Mouse (Mus musculus) splenic B cell, adult 2 months (primary cell): ENCODE results near the gene Cdc42bpg.
"Not testable (repeated sequence)": the region's sequence is repeated elsewhere in the genome, so short reads cannot be mapped to it uniquely, and the experiment has no call there.

Experiments used
- DNase-seq: peaks from one replicate; pipeline ENCODE4 v3.0.0-alpha.2; 2011; ENCODE audit warnings: low read depth, low spot score
- H3K27me3 ChIP-seq: 2 replicates; pipeline ENCODE4 v1.6.1; 2012; ENCODE audit warnings: mild to moderate bottlenecking, low read length, moderate library complexity, mixed read lengths; ENCODE audit not compliant: control insufficient read depth, poor library complexity, insufficient read depth, severe bottlenecking
- H3K36me3 ChIP-seq: 2 replicates; pipeline ENCODE4 v1.6.1; 2012; ENCODE audit warnings: mild to moderate bottlenecking, low read length, moderate library complexity, mixed read lengths; ENCODE audit not compliant: control insufficient read depth, poor library complexity, insufficient read depth, severe bottlenecking

Gene Cdc42bpg

DNA sequence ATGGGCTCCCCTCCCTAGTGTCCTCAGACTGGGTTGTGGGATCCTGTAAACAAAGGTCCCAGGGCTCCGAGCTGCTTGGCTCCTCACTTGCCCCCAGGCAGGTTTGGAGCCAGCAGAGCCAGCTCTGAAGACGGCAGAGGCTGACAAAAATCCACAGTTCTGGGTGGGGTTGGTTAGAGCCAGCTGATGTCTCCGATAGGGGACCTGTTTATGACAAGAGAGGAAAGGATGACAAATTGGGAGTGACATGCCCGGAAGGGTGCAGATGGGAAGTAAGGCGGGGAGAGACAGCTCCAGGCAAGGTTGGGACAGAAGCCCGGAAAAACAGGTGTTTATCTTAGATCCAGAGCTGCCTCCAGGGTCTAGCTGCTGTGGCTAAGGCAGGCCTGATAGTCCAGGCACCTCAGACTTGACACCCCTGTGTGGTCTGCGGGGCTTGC lies 5.8 kb upstream of the Cdc42bpg start:
- Histone ChIP-seq H3K36me3 (peaks cover 8% of the 10 kb centered on the region), H3K27me3 (no peaks in the 10 kb centered on the region)
- DNase-seq, result no peak

DNA sequence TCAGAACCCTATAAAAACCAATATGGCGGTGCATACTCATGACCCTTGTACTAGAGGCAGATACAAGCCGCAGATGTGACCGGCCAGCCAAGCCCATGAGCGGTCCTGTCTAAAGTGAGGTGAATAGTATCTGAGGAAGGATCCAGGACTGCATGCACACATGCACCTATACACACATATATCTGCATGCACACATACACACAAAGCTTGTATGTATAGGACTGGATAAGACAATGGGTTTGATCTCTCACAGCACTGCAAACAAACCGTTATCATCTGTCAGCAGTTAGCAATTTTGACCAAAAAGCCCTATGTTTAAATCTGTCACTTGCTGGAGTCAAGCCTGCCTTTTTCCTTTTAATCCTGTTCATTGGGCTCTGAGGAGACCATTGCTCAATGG lies 4.1 kb upstream of the Cdc42bpg start:
- DNase-seq, result no peak
- no peaks in the 10 kb centered on the region for H3K27me3 ChIP-seq
- H3K36me3 ChIP-seq, result peaks cover 6% of the 10 kb centered on the region

DNA sequence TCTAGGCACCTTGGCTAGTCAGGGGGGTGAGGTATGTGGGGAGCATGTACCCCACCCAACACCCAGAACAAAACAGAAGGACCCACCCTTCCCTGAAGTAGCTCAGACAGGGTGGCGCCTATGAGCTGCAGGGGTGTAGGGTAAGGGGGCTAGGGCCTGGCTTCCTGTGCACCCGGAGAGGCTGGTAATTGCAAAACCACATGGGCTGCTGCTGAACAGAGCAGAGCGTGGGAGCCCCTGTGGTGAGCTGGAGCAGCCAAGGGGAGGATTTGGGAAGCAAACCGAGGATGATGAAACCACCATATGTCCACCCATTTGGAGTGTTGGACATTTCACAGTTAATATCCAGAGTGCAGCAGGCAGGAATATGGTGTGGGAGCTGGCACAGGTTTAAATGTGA lies 3.7 kb upstream of the Cdc42bpg start:
- peaks cover 6% of the 10 kb centered on the region for H3K36me3 ChIP-seq
- H3K27me3 ChIP-seq, result no peaks in the 10 kb centered on the region
- DNase-seq, result no peak

DNA sequence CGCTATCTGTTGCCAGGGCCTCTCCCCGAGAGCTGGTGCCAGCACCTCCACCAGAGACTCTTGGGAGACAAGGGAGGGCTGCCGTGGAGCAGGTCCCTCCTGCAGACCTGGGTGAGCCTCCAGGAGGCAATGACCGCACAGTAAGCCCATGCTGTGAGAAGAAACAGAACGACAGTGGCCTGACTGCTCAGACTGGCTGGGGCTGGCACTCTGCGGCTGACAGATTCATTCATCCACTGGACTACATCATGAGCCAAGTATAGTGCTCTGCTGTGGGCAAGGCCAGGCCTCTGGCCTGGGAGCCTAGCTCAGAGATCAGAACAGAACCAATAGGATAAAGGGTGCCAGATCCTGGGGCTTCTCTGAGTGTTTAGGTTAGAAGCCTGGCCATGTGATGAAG lies 2.4 kb upstream of the Cdc42bpg start:
- DNase-seq, result no peak

DNA sequence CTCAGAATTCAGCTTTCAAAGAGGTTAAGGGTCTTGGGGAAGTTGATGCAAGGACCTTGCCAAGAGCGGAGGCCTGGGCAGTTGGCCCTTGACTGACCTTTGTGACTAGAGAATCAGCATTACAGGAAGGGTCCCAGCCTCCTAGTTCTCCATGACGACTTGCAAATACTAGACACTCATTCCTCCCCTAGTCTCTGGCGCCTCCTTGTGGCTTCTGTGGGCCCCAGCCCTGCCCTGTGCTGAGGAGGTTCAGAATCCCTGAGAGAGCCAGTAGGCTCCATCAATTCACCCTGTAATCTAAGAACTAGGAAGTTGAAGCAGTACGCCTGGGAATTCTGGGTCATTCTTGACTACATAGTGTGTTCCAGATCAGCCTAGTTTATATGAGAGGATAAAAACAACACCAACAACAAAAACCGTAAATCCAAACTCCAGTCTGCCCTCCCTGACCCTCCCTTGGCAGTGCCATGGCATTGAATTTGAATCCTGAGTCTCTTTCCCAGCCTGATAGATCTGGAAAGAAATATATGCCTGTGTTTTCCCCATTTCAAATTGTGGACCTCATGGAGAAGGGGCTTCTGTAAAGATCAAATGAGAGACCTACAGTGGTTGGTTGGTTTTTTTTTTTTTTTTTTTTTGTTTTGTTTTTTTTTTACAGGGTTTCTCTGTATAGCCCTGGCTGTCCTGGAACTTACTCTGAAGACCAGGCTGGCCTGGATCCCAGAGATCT lies 1.3 kb upstream of the Cdc42bpg start:
- no peaks in the 10 kb centered on the region for H3K27me3 ChIP-seq
- H3K36me3 ChIP-seq, result no peaks in the 10 kb centered on the region; the same call in 1 of the 2 replicates
- peak; percentile 94 for DNase-seq

More for the DNA sequence above, 2.4 kb upstream of the Cdc42bpg start:
- Histone ChIP-seq H3K27me3 (no peaks in the 10 kb centered on the region), H3K36me3 (peaks cover under 1% of the 10 kb centered on the region)

DNA sequence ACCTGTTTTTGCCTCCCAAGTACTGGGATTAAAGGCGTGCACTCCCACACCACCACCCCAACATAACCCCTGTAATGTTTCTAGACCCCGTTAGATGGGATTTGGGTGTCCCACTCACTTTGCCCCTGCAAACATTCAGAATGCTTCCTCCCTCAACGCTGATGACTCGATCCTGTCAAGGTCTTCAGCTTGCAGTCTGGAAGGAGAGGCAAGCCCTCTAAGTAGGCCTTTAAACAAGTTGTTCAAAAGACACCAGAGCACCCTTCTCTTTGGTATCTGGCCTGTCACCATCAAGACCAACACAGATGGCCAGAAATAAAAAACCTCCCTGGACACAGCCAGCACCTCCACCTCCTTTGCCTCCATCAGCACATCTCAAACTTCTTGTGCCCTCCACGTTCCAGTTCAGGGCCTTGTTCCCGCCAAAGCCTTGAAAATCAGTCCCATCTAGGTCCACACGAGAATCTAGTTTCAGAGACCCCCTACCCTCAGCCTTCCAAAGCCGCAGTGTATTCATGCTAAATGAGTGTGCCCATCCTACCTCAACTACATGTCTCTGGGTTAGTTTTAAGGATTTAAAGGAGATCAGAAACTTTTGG lies 640 bp upstream of the Cdc42bpg start:
- Histone ChIP-seq H3K27me3 (no peaks in the 10 kb centered on the region), H3K36me3 (no peaks in the 10 kb centered on the region; the same call in 1 of the 2 replicates)
- DNase-seq, result no peak

DNA sequence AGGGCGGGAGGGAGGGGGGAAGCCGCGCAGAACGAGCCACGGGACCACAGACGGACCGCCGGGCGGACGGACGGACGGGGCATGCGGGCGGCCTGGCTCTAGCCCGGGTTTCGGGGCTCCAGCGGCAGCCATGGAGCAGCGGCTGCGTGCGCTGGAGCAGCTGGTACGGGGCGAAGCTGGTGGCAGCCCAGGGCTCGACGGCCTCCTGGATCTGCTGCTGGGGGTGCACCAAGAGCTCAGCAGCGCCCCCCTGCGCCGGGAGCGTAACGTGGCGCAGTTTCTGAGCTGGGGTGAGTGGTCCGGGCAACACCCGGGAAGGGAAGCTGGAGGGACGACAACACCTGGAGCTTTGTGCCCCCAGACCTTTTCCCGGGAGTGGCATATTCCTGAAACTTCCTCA lies 330 bp downstream of the Cdc42bpg start:
- peak; percentile 87 for DNase-seq

DNA sequence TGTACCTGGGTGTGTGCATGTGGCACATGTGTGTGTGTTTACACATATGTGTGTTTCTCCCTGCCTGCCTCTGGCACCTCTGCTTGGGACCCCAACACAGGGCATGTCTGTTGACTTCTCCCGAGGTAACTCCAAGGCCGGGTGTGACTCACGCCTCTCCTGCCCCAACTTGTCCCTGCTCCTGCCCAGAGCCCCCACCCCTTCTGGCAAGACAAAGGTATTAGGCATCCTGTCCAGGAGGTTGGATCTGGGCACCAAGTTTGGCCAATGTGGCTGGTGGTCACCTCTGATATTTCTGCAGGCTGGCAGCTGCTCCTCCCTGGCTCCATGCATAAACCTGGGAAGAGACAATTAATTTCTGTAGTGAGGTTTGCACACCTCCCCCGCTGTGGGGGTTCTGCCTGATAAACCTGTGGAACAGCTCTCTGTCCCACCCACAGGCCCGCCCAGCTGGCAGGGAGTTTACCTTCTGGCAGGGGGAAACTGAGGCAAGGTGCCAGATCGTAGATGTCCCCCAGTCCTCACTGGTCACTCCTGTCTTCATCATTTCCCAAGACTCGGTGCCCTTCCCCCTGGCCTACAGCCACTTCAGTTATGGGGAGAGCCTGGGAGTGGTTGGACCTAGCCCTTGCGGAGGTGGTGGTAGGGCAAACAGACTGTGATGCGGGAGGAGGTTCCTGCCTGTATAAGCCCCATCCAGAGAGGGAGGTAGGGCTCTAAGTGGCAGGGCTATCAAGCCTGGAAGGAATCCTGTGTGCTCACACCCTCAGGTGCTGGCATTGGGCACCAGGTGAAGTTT lies 1.7 kb downstream of the Cdc42bpg start:
- no peaks in the 10 kb centered on the region for H3K27me3 ChIP-seq
- no peak for DNase-seq
- H3K36me3 ChIP-seq, result no peaks in the 10 kb centered on the region

More for the DNA sequence above, 330 bp downstream of the Cdc42bpg start:
- H3K27me3 ChIP-seq, result no peaks in the 10 kb centered on the region
- H3K36me3 ChIP-seq, result no peaks in the 10 kb centered on the region

DNA sequence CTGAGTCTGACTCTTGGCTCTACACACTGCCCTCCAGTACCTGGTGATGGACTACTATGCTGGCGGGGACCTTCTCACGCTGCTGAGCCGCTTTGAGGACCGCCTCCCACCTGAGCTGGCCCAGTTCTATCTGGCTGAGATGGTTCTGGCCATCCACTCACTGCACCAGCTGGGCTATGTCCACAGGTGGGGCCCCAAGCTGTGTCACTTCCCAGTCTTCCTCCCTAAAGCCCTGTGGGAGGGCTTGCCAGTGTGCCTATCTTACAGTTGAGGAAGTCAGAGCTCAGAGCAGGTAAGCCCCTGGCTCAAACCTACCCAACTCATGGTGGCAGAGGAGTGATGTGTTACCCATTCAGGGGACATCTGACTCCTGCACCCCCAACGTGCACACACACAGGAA lies 3.9 kb downstream of the Cdc42bpg start:
- DNase-seq, result no peak
- H3K36me3 ChIP-seq, result no peaks in the 10 kb centered on the region
- no peaks in the 10 kb centered on the region for H3K27me3 ChIP-seq

DNA sequence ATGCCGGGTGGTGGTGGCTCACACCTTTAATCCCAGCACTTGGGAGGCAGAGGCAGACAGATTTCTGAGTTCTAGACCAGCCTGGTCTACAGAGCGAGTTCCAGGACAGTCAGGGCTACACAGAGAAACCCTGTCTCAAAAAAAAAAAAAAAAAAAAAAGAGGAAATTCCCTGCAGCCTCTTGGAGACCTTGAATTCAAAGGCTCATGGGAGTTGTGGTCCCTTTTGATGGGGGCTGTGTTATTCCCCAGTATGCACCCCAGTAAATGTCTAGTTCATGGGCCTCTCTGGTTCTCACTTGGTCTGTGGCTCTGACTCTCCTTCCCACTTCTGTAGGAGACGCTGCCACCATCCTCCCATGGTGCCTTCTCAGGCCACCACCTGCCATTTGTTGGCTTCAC lies 5.5 kb downstream of the Cdc42bpg start:
- not testable (repeated sequence) for H3K36me3 ChIP-seq, H3K27me3 ChIP-seq, DNase-seq

DNA sequence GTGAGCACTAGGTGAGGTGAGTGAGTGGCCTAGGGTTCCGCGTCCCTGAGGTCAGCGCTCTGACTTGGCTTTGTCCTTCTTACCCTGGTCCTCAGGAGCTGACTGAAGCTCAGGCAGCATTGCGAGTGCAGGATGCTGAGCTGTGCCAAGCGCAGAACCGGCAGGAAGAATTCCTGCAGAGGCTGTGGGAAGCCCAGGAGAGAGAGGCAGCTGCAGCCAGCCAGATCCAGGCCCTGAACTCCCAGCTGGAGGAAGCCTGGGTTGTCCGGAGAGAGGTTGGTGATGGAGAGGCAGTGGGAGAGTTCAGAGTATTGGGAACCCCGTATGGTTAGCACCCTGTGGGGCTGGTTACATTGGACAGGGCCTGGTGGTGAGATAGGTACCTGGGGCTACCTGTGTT lies 7.5 kb downstream of the Cdc42bpg start:
- H3K27me3 ChIP-seq, result no peaks in the 10 kb centered on the region
- 0 out of 2 replicates have a peak, but pooled peaks cover 1% of the 10 kb centered on the region for H3K36me3 ChIP-seq
- DNase-seq, result no peak

DNA sequence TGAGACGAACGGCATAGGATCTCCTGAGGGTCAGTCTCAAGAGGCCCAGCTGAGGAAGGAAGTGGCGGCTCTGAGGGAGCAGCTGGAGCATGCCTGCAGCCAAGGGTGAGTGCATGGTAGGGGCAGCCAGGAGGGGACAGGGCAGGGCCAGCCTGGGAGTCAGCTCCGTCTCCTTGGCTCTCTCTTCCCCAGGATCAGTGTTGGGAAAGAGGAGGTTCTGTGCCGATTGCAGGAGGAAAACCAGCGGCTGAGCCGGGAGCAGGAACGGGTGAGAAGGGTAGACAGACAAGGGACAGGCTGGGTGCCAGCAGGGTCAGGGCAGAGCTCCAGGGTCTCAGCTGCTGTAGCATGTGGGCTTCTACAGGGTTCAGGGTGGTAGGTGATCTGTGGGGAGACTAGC lies 8.3 kb downstream of the Cdc42bpg start:
- DNase-seq, result no peak
- Histone ChIP-seq H3K36me3 (0 out of 2 replicates have a peak, but pooled peaks cover 1% of the 10 kb centered on the region), H3K27me3 (no peaks in the 10 kb centered on the region)

DNA sequence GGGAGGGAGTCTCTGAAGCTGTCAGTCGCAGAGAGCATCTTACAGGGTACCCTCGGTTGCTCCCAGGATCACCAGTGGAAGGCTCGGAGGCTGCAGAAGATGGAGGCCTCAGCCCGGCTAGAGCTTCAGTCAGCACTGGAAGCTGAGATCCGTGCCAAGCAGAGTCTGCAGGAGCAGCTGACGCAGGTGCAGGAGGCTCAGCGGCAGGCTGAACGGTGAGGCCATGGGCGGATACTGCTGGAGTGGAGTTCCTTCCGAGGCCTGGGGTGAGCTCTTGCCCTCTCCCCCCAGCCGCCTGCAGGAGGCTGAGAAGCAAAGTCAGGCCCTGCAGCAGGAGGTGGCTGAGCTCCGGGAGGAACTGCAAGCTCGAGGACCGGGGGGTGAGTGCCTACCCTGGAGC lies 9.3 kb downstream of the Cdc42bpg start:
- Histone ChIP-seq H3K27me3 (no peaks in the 10 kb centered on the region), H3K36me3 (0 out of 2 replicates have a peak, but pooled peaks cover 1% of the 10 kb centered on the region)
- no peak for DNase-seq

DNA sequence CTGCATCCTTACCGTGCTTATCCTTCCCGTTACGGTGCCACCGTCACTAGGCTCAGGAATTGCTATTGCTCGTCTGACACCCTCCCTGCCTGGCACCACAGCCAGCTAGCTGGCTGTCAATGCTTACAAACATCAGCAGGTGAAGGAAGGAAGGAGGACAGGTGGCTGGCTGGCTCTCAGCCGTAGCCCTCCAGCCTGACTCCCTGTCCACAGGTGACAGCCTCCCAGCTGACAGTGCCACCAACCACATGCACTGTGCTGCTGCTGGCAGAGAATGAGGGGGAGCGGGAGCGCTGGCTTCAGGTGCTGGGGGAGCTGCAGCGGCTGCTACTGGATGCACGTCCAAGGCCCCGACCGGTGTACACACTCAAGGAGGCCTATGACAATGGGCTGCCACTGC lies 11.9 kb downstream of the Cdc42bpg start:
- no peak for DNase-seq
- Histone ChIP-seq H3K36me3 (peaks cover 1% of the 10 kb centered on the region; the same call in 1 of the 2 replicates), H3K27me3 (no peaks in the 10 kb centered on the region)

DNA sequence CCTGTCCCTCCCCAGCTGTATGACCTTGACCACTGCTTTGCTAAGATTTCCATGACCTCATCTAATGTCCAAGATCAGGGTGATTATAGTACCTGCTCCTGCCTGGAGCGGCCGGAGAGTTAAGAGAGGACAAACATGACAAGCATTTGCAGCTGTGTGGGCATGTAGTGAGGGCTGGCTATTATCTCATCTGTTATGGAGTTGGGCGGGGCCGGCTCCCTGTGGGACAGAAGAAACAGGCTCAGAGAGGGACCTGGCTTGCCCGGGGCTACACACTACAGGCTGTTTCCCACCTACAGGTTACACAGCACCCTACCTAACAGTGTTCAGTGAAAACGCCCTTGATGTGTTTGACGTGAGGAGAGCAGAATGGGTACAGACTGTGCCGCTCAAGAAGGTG lies 15.1 kb downstream of the Cdc42bpg start:
- DNase-seq, result no peak
- H3K27me3 ChIP-seq, result no peaks in the 10 kb centered on the region
- H3K36me3 ChIP-seq, result peaks cover 1% of the 10 kb centered on the region; the same call in 1 of the 2 replicates
